33 mouse cellular contexts compared by ENCODE assay signal in the genomic region with DNA sequence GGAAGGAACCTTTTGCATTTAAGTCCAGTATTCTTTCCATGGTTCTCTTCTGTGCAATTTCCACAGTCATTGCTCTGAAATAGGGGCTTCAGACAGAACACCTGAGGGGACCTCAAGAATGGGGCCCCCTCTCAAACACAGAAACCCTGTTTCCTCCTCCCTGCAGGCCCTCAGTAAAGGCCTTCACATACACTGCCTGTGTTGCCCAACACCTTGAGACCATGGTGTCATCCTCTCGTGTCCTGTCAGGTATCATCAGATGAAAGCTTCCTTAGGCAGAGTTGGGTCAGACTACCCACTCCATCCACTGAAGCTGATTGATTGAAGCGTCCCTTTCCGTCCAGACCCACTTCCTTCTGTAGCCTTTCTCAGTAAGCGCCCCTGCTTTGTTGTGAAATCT. TPM values are rescaled to one million over a fixed set of nuclear protein-coding genes. Genes with fewer than 3 reads are reported as not detected.
DNase-seq lines count a peak whose midpoint lies in the region; ATAC-seq and TF ChIP-seq lines count a peak whose summit lies in the region.
"Had no signal": no experiment of that assay in that cellular context is flagged by ENCODE, and none has a peak within 500 bp of the region (broad histone marks: within the 10 kb centered on the region; RNA-seq: fewer than 3 reads in every experiment).

No protein-coding gene starts in this region.

- WGBS in heart, embryonic 10.5 days: 86% methylated on average over 4 of the region's 4 CpGs
- 39% methylated on average over 4 of the region's 4 CpGs for WGBS in liver, adult 2 months
- WGBS in liver, embryonic 11.5 days: 74% methylated on average over 4 of the region's 4 CpGs

- TF ChIP-seq POLR2A in liver, adult 2 months (IDR thresholded peaks at IDR 0.05; ENCODE audit: extremely low read depth, insufficient read depth, low read length): no peak

- intact Hi-C loops in heart, postnatal 10 days (cut with DNase I): no loop called here

- H3K27me3 ChIP-seq in heart, embryonic 10.5 days (ENCODE audit: insufficient read depth, poor library complexity, severe bottlenecking): no peaks in the 10 kb centered on the region
- H3K27me3 ChIP-seq in liver, adult 2 months (ENCODE audit: control insufficient read depth, insufficient read depth, low read length): no peaks in the 10 kb centered on the region
- no peaks in the 10 kb centered on the region for H3K27me3 ChIP-seq in liver, embryonic 11.5 days (replicated peaks; ENCODE audit: control insufficient read depth, insufficient read depth, low read length)
- H3K27me3 ChIP-seq: CH12.LX; embryonic facial prominence, embryonic 12.5 days; heart, embryonic 13.5 days; limb, embryonic 15.5 days; midbrain, embryonic 15.5 days; neural tube, embryonic 15.5 days had no signal

- 0 out of 2 replicates have a peak, but pooled peaks cover 3% of the 10 kb centered on the region for H3K36me3 ChIP-seq in heart, embryonic 10.5 days
- peaks cover 37% of the 10 kb centered on the region for H3K36me3 ChIP-seq in liver, adult 2 months (ENCODE audit: control insufficient read depth, insufficient read depth, low read length)
- no peaks in the 10 kb centered on the region for H3K36me3 ChIP-seq in liver, embryonic 11.5 days (ENCODE audit: control insufficient read depth, insufficient read depth, low read length)
- H3K36me3 ChIP-seq: embryonic facial prominence, embryonic 12.5 days; heart, embryonic 13.5 days; limb, embryonic 10.5 days; limb, embryonic 15.5 days; midbrain, embryonic 10.5 days; midbrain, embryonic 15.5 days had no signal

- no peaks in the 10 kb centered on the region for H3K9me3 ChIP-seq in heart, embryonic 10.5 days
- H3K9me3 ChIP-seq in liver, embryonic 11.5 days (ENCODE audit: control insufficient read depth, low read length): no peaks in the 10 kb centered on the region
- H3K9me3 ChIP-seq: embryonic facial prominence, embryonic 12.5 days; heart, embryonic 13.5 days; limb, embryonic 10.5 days; limb, embryonic 15.5 days; midbrain, embryonic 10.5 days; midbrain, embryonic 15.5 days; neural tube, embryonic 15.5 days had no signal

- peak; percentile 3 for DNase-seq in cerebellum, adult 9-10 months
- no peak for DNase-seq in cerebellum, postnatal 14 days
- DNase-seq in heart, embryonic 10.5 days (ENCODE audit: low spot score): peak; percentile 54
- no peak for DNase-seq in heart, postnatal 10 days
- DNase-seq in liver, adult 2 months (ENCODE audit: extremely low read depth, low read depth, low spot score): peak; percentile 28
- no peak for DNase-seq in liver, embryonic 11.5 days (ENCODE audit: low spot score)
- DNase-seq in adrenal gland, postnatal 10 days: no peak
- DNase-seq: adrenal gland, adult 2 months; cerebellum, adult 2 months; embryo, embryonic 11 days; gastrocnemius, postnatal 25 days; heart, adult 2 months; kidney, adult 8-10 months; kidney, postnatal 36 days; layer of hippocampus, postnatal 36 days; lung, adult 2 months; lung, postnatal 10 days; right cerebral cortex, postnatal 25 days; thymus, adult 18-20 months; thymus, postnatal 36 days had no signal

- no peak overlapping the region for H3K4me2 ChIP-seq in liver, embryonic 11.5 days
- H3K4me2 ChIP-seq: embryonic facial prominence, embryonic 12.5 days; heart, embryonic 13.5 days; limb, embryonic 15.5 days; midbrain, embryonic 15.5 days; neural tube, embryonic 15.5 days had no signal

- peaks cover 35% of the 10 kb centered on the region for H3K79me2 ChIP-seq in liver, adult 2 months (ENCODE audit: control insufficient read depth, insufficient read depth, low read length)

- peak overlapping the region; percentile 55 for H3K9ac ChIP-seq in liver, adult 2 months (ENCODE audit: low read depth, low read length)
- no peak overlapping the region for H3K9ac ChIP-seq in liver, embryonic 11.5 days (ENCODE audit: low read depth, low read length)
- H3K9ac ChIP-seq: embryonic facial prominence, embryonic 12.5 days; heart, embryonic 13.5 days; limb, embryonic 15.5 days; midbrain, embryonic 15.5 days; neural tube, embryonic 15.5 days had no signal

- no peak overlapping the region for H3K4me3 ChIP-seq in heart, embryonic 10.5 days
- H3K4me3 ChIP-seq in liver, adult 2 months (ENCODE audit: insufficient read depth, low read depth, low read length): no peak overlapping the region
- H3K4me3 ChIP-seq in liver, embryonic 11.5 days (ENCODE audit: low read depth, low read length): no peak overlapping the region
- H3K4me3 ChIP-seq: embryonic facial prominence, embryonic 12.5 days; heart, adult 2 months; heart, embryonic 13.5 days; limb, embryonic 10.5 days; limb, embryonic 15.5 days; midbrain, embryonic 10.5 days; midbrain, embryonic 15.5 days; neural tube, embryonic 15.5 days had no signal

- no peak for TF ChIP-seq CTCF in liver, adult 2 months (IDR thresholded peaks at IDR 0.05; ENCODE audit: low read depth, low read length)

- ATAC-seq in liver, embryonic 11.5 days (replicated peaks; ENCODE audit: low FRiP score): no peak
- peak; percentile 42 for ATAC-seq in megakaryocyte progenitor cell, adult 5-6 weeks (replicated peaks; ENCODE audit: poor library complexity)
- ATAC-seq: activated CD4-positive, CD25-positive, alpha-beta regulatory T cell, adult 4 months; forebrain, embryonic 16.5 days; hindbrain, embryonic 16.5 days; midbrain, embryonic 15.5 days had no signal

- H3K27ac ChIP-seq in heart, embryonic 10.5 days: no peak overlapping the region
- H3K27ac ChIP-seq in liver, adult 2 months (replicated peaks; ENCODE audit: insufficient read depth, low read depth, low read length): peak overlapping the region; percentile 12
- no peak overlapping the region for H3K27ac ChIP-seq in liver, embryonic 11.5 days (ENCODE audit: low read depth, low read length)
- H3K27ac ChIP-seq: embryonic facial prominence, embryonic 12.5 days; heart, adult 2 months; heart, embryonic 13.5 days; limb, embryonic 10.5 days; limb, embryonic 15.5 days; macrophage; midbrain, embryonic 10.5 days; midbrain, embryonic 15.5 days; neural tube, embryonic 15.5 days had no signal

- peaks cover 48% of the 10 kb centered on the region for H3K4me1 ChIP-seq in heart, embryonic 10.5 days
- peaks cover 51% of the 10 kb centered on the region for H3K4me1 ChIP-seq in liver, adult 2 months (ENCODE audit: control insufficient read depth, insufficient read depth, low read length)
- peaks cover 43% of the 10 kb centered on the region for H3K4me1 ChIP-seq in liver, embryonic 11.5 days (replicated peaks; ENCODE audit: control insufficient read depth, insufficient read depth, low read length)

RNA-seq across cellular contexts. Expression of gene Acsl1, which starts 11.9 kb away (rescaled TPM):
- 21.2 and 25.9 TPM in 2 replicates for polyA plus RNA-seq in heart, embryonic 10.5 days (2016; fragmentation: Nextera tagmentation; extraction: Ambion mirVana)
- 100 to 1,000 TPM; 855 to 861 TPM for total RNA-seq in heart, postnatal 10 days (2021)
- total RNA-seq in liver, adult 2 months (2014; rRNA removed): 447 and 506 TPM in 2 replicates
- 322 and 338 TPM in 2 replicates for polyA plus RNA-seq in liver, adult 2 months (2012; rRNA removed)
- 47.3 and 50.7 TPM in 2 replicates for polyA plus RNA-seq in liver, embryonic 11.5 days (2014; fragmentation: Nextera tagmentation; extraction: Ambion mirVana)
- total RNA-seq in megakaryocyte progenitor cell, adult 5-6 weeks (2015): 55.3 and 61.5 TPM in 2 replicates
- 72.5 and 89.7 TPM in 2 replicates for total RNA-seq in megakaryocyte progenitor cell, adult 5-6 weeks (2017)
- total RNA-seq in adrenal gland, postnatal 10 days (2021): 100 to 1,000 TPM; 915 to 931 TPM

Comparison
In these comparisons a context has a peak if more than half of its experiments do, and no peak if none do; other contexts are left out.
1. DNase-seq: peak in cerebellum, adult 9-10 months (single experiment), heart, embryonic 10.5 days (single experiment) and liver, adult 2 months (single experiment); none in cerebellum, postnatal 14 days (0 of 2), heart, postnatal 10 days (0 of 2), liver, embryonic 11.5 days (single experiment) and adrenal gland, postnatal 10 days (single experiment).